Mouse (Mus musculus): Measurements from ENCODE around the gene Slc15a2. TPM values are rescaled to one million over a fixed set of nuclear protein-coding genes. Genes with fewer than 3 reads are reported as not detected.

Slc15a2 gene
- polyA plus RNA-seq, 1 experiment = 13.1 TPM

DNA sequence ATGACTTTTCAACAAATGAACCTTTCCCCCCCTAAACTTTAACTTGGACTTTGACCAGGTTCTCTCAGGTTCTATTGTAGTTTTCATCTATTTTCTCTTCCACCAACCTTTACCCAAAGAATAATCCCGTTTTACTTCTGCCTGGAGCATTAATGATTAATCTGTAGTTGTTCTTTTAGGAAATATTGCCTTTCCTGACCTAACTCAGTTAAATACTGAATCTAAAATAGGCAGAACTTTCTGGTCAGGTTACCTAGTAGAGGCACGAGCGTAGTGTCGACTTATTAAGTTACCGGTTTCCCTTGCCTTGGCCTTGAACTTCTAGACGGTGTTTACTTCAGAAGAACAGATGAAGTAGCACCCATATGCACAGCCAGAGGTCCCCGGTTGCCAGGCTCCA is 1.7 kb upstream of the Slc15a2 start:
- Histone ChIP-seq H3K27ac (ENCODE audit: insufficient read depth, low read length) (no peak overlapping the region), H3K4me1 (ENCODE audit: control insufficient read depth, insufficient read depth, low read length) (no peaks in the 10 kb centered on the region), H3K4me3 (replicated peaks; ENCODE audit: insufficient read depth, low read depth, low read length) (no peak overlapping the region), H3K27me3 (ENCODE audit: control insufficient read depth, insufficient read depth, low read length) (no peaks in the 10 kb centered on the region)
- TF ChIP-seq CTCF (IDR thresholded peaks at IDR 0.05; ENCODE audit: borderline replicate concordance, insufficient read depth, low read depth, low read length) (no peak), POLR2A (IDR thresholded peaks at IDR 0.05; ENCODE audit: borderline replicate concordance, insufficient read depth, low read length) (no peak)
- 92% methylated on average over 7 of the region's 7 CpGs for WGBS
- no peak for DNase-seq

DNA sequence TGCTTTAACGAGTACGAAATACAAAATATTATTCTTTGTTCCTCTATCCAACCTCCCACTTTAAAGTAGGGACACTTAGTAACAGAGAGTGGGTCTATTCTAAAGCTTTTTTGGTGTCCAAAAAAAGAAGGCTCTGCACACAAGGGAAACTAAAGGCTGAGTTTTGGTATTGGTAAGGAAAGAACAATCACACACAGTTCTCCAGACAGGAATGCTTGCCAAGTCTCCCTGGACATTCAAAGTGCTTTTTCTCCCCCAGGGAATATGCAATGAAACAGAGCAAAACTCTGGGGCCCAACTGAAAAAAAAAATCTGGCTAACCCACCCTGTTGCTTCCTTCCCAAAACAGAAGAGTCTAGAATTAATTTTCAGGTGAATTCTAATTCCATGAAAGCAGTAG is 616 bp downstream of the Slc15a2 start:
- H3K4me3 ChIP-seq (replicated peaks; ENCODE audit: insufficient read depth, low read depth, low read length) = no peak overlapping the region
- H3K27ac ChIP-seq (ENCODE audit: insufficient read depth, low read length) = no peak overlapping the region
- H3K4me1 ChIP-seq (ENCODE audit: control insufficient read depth, insufficient read depth, low read length) = no peaks in the 10 kb centered on the region
- peak in 1 of 2 experiments; percentile 4 for DNase-seq
- 67% methylated on average over 2 of the region's 2 CpGs for WGBS
- H3K27me3 ChIP-seq (ENCODE audit: control insufficient read depth, insufficient read depth, low read length) = no peaks in the 10 kb centered on the region
- TF ChIP-seq POLR2A (IDR thresholded peaks at IDR 0.05; ENCODE audit: borderline replicate concordance, insufficient read depth, low read length) = no peak
- TF ChIP-seq CTCF (IDR thresholded peaks at IDR 0.05; ENCODE audit: borderline replicate concordance, insufficient read depth, low read depth, low read length) = no peak

DNA sequence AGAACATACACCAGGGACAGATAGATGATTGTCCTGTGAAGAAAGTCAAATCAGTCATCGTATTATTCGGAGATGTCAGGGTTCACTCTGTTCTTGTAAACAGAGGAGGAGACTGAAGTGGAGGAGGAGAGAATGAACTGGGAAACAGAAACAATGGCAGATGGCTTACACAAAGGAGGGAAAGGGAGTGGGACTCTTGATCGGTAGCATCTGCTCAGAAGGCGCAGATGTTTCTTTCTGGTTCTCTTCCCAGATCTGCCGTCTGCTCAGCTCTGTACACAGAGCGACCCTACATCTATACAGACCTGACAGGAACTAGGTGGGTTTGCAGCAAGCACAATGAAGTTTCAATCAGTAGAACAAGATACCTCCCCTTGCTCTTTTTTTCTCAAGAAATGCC is 9.1 kb downstream of the Slc15a2 start:
- Histone ChIP-seq H3K27me3 (ENCODE audit: control insufficient read depth, insufficient read depth, low read length) (no peaks in the 10 kb centered on the region), H3K27ac (ENCODE audit: insufficient read depth, low read length) (no peak overlapping the region), H3K4me3 (replicated peaks; ENCODE audit: insufficient read depth, low read depth, low read length) (no peak overlapping the region), H3K4me1 (ENCODE audit: control insufficient read depth, insufficient read depth, low read length) (no peaks in the 10 kb centered on the region)
- no peak for DNase-seq
- TF ChIP-seq CTCF (IDR thresholded peaks at IDR 0.05; ENCODE audit: borderline replicate concordance, insufficient read depth, low read depth, low read length) = no peak
- TF ChIP-seq POLR2A (IDR thresholded peaks at IDR 0.05; ENCODE audit: borderline replicate concordance, insufficient read depth, low read length) = no peak
- WGBS = 9% methylated on average over 6 of the region's 6 CpGs

DNA sequence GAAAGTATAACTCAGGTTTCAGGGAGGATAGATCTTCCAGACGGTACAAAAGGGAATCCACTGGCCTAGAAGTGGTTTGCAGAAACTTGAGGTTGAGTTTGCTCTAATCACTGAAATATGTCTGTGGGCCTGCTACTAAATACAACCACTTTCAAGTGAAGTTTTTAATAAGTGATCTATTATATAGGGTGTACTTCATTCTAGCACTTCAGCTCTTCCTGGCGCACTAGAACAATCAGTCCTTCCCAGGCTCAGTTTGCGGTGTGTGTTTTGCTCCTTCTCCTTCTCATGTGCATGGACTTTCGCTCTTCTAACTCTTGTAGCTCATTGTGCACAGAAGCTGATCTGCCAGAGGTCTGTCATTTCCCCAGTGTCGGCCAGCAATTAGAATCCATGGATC is 11.8 kb downstream of the Slc15a2 start:
- Histone ChIP-seq H3K4me3 (replicated peaks; ENCODE audit: insufficient read depth, low read depth, low read length) (no peak overlapping the region), H3K4me1 (ENCODE audit: control insufficient read depth, insufficient read depth, low read length) (no peaks in the 10 kb centered on the region), H3K27me3 (ENCODE audit: control insufficient read depth, insufficient read depth, low read length) (no peaks in the 10 kb centered on the region), H3K27ac (ENCODE audit: insufficient read depth, low read length) (no peak overlapping the region)
- no peak for TF ChIP-seq POLR2A (IDR thresholded peaks at IDR 0.05; ENCODE audit: borderline replicate concordance, insufficient read depth, low read length)
- TF ChIP-seq CTCF (IDR thresholded peaks at IDR 0.05; ENCODE audit: borderline replicate concordance, insufficient read depth, low read depth, low read length) = no peak
- 94% methylated on average over 5 of the region's 5 CpGs for WGBS
- no peak for DNase-seq

DNA sequence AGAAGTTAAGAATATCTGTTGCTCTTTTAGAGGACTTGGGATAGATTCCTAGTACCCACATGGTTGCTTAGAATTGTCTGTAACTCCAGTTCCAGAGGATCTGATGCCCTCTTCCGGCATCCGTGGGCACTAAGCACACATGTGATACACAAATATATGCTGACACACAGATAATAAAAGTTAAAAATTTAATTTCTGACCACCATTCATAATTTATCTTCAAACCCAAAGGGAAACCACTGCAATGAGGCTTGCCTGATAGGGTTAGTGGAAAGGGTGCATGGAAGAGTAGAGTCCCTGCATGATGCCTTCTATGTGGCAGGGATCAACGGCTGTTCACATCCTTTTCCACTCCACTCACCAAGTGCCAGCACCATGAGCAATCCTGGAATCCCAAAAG is 13.1 kb downstream of the Slc15a2 start:
- H3K4me3 ChIP-seq (replicated peaks; ENCODE audit: insufficient read depth, low read depth, low read length) = no peak overlapping the region
- no peaks in the 10 kb centered on the region for H3K4me1 ChIP-seq (ENCODE audit: control insufficient read depth, insufficient read depth, low read length)
- WGBS = 81% methylated on average over 3 of the region's 3 CpGs
- H3K27me3 ChIP-seq (ENCODE audit: control insufficient read depth, insufficient read depth, low read length) = no peaks in the 10 kb centered on the region
- no peak for TF ChIP-seq POLR2A (IDR thresholded peaks at IDR 0.05; ENCODE audit: borderline replicate concordance, insufficient read depth, low read length)
- TF ChIP-seq CTCF (IDR thresholded peaks at IDR 0.05; ENCODE audit: borderline replicate concordance, insufficient read depth, low read depth, low read length) = no peak
- H3K27ac ChIP-seq (ENCODE audit: insufficient read depth, low read length) = no peak overlapping the region
- DNase-seq = no peak

DNA sequence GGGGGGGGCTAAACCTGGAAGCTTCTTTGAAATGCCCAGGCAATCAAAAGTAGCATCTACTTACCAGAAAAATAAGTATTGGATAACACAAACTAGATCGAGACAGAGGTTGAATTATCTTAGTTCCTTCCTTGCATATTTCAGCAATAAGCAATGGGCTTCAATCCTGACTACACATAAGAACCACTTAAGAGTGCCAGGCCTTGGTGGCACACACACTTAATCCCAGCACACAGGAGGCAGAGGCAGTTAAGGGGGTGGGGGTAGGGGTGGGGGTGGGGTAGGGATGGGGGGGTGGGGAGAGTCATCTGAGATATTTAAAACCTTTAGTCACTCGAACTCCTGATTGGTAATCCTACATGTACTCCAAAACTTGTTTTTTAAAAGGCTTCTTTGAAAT is 13.5 kb downstream of the Slc15a2 start:
- DNase-seq = no peak
- WGBS = 79% methylated on average over 2 of the region's 2 CpGs
- Histone ChIP-seq H3K4me3 (replicated peaks; ENCODE audit: insufficient read depth, low read depth, low read length) (no peak overlapping the region), H3K4me1 (ENCODE audit: control insufficient read depth, insufficient read depth, low read length) (no peaks in the 10 kb centered on the region), H3K27me3 (ENCODE audit: control insufficient read depth, insufficient read depth, low read length) (no peaks in the 10 kb centered on the region), H3K27ac (ENCODE audit: insufficient read depth, low read length) (no peak overlapping the region)
- TF ChIP-seq POLR2A (IDR thresholded peaks at IDR 0.05; ENCODE audit: borderline replicate concordance, insufficient read depth, low read length) = no peak
- TF ChIP-seq CTCF (IDR thresholded peaks at IDR 0.05; ENCODE audit: borderline replicate concordance, insufficient read depth, low read depth, low read length) = no peak

DNA sequence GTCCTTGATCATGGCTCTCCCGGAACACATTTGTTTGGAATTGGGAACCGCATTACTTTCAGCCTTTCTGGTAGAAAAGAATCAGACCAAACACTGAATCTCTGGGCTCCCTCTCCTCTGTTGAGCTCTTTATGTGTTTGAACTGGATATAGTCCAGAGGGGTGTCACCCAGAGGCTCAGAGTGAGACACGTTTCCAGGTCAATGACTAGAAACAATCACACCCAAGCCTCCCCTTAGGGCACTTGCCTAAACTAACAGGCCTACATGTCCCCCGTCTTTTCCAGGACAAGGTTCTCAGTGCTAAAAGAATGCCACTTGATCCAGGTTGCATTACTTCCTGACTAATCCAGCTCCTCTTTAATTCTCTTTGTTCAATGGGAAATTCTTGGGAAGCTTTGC is 13.9 kb downstream of the Slc15a2 start:
- H3K4me1 ChIP-seq (ENCODE audit: control insufficient read depth, insufficient read depth, low read length) = no peaks in the 10 kb centered on the region
- no peaks in the 10 kb centered on the region for H3K27me3 ChIP-seq (ENCODE audit: control insufficient read depth, insufficient read depth, low read length)
- DNase-seq = peak in 1 of 2 experiments; percentile 20
- H3K4me3 ChIP-seq (replicated peaks; ENCODE audit: insufficient read depth, low read depth, low read length) = no peak overlapping the region
- TF ChIP-seq CTCF (IDR thresholded peaks at IDR 0.05; ENCODE audit: borderline replicate concordance, insufficient read depth, low read depth, low read length) (no peak), POLR2A (IDR thresholded peaks at IDR 0.05; ENCODE audit: borderline replicate concordance, insufficient read depth, low read length) (no peak)
- no peak overlapping the region for H3K27ac ChIP-seq (ENCODE audit: insufficient read depth, low read length)
- WGBS = 40% methylated on average over 4 of the region's 4 CpGs

DNA sequence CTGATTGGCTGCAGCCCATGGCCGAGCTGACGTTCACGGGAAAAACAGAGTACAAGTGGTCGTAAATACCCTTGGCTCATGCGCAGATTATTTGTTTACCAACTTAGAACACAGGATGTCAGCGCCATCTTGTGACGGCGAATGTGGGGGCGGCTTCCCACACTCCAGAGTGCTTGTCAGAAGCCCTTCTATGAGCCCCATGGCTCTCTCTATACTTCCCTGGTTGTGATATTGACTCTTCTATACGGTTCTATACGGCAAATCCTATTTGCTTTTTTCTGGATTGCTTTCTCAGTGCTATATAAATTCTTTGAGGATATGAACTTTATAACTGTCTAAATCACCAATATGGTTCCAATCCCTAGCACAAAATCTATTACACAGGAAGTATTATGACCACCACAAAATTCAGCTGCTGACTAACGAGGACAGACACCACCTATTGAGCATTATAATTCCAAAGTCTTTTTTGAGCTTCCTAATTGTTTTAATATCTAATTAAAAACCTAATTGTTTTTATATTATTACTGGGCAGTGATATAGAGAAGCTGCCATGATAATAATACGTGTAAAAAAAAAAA is 14.5 kb downstream of the Slc15a2 start:
- TF ChIP-seq CTCF (IDR thresholded peaks at IDR 0.05; ENCODE audit: borderline replicate concordance, insufficient read depth, low read depth, low read length) (no peak), POLR2A (IDR thresholded peaks at IDR 0.05; ENCODE audit: borderline replicate concordance, insufficient read depth, low read length) (no peak)
- no peaks in the 10 kb centered on the region for H3K27me3 ChIP-seq (ENCODE audit: control insufficient read depth, insufficient read depth, low read length)
- DNase-seq = peak in 1 of 2 experiments; percentile 49
- WGBS = 71% methylated on average over 9 of the region's 13 CpGs
- no peak overlapping the region for H3K27ac ChIP-seq (ENCODE audit: insufficient read depth, low read length)
- no peaks in the 10 kb centered on the region for H3K4me1 ChIP-seq (ENCODE audit: control insufficient read depth, insufficient read depth, low read length)
- no peak overlapping the region for H3K4me3 ChIP-seq (replicated peaks; ENCODE audit: insufficient read depth, low read depth, low read length)

All from cerebellum, adult 2 months (tissue).